Mouse (Mus musculus): ENCODE results near the gene Nav2. TPM values are rescaled to one million over a fixed set of nuclear protein-coding genes. Genes with fewer than 3 reads are reported as not detected.

The Nav2 gene
- total and polyA plus RNA-seq, 3 experiments = under 0.01 TPM; not detected in 2

GRCm38 (mm10) chr7:48961501-48961900, 53.0 kb downstream of the Nav2 start:
- dilution Hi-C loops (cut with MboI; ENCODE audit: extremely low pct_ligation_motif_present, extremely low pct_unique_long_range_greater_than_20kb, low sequenced_read_pairs) (no loop called here), in situ Hi-C loops (cut with MboI; ENCODE audit: low pct_ligation_motif_present, low pct_unique_long_range_greater_than_20kb, low sequenced_read_pairs) (loop anchor here (25.0 kb wide), 1 partner anchor 151 kb away; no protein-coding TSS in a partner anchor)
- Histone ChIP-seq H3K4me2 (ENCODE audit: insufficient read depth, low read depth, poor library complexity, severe bottlenecking) (no peak overlapping the region), H3K4me3 (replicated peaks in 1 of 3; ENCODE audit: low read depth in 2 of 3, low read length in 2 of 3, poor library complexity in 1 of 3) (no peak overlapping the region), H3K27ac (ENCODE audit: insufficient read depth, low read depth) (no peak overlapping the region), H3K27me3 (replicated peaks) (peaks cover 94% of the 10 kb centered on the region), H3K36me3 (replicated peaks in 1 of 2; ENCODE audit: control insufficient read depth in 1 of 2, insufficient read depth in 1 of 2, low read length in 1 of 2) (no peaks in the 10 kb centered on the region), H3K9me3 (replicated peaks; ENCODE audit: low read length) (no peaks in the 10 kb centered on the region), H3K9ac (ENCODE audit: insufficient read depth, low read depth) (no peak overlapping the region), H3K79me2 (replicated peaks; ENCODE audit: control insufficient read depth, extremely low read depth, insufficient read depth, poor library complexity, severe bottlenecking) (no peaks in the 10 kb centered on the region), H3K4me1 (ENCODE audit: control insufficient read depth in 1 of 2, insufficient read depth in 2 of 2) (no peaks in the 10 kb centered on the region)
- no peak for DNase-seq (ENCODE audit: extremely low read depth)
- TF ChIP-seq NRF1 (IDR thresholded peaks at IDR 0.05; ENCODE audit: low read depth, low read length) = no peak
- TF ChIP-seq POLR2A (IDR thresholded peaks at IDR 0.05; ENCODE audit: low read depth, low read length) = no peak
- no peak for TF ChIP-seq IRF4 (IDR thresholded peaks at IDR 0.05; ENCODE audit: low read depth, low read length)
- TF ChIP-seq ZNF384 (IDR thresholded peaks at IDR 0.05; ENCODE audit: low read depth, low read length) = no peak
- no peak for TF ChIP-seq USF1 (IDR thresholded peaks at IDR 0.05; ENCODE audit: low read depth, low read length)
- no peak for TF ChIP-seq JUN (IDR thresholded peaks at IDR 0.05; ENCODE audit: insufficient read depth, low read depth, low read length)
- no peak for TF ChIP-seq MEF2A (IDR thresholded peaks at IDR 0.05; ENCODE audit: borderline replicate concordance, low read depth, low read length)

DNA sequence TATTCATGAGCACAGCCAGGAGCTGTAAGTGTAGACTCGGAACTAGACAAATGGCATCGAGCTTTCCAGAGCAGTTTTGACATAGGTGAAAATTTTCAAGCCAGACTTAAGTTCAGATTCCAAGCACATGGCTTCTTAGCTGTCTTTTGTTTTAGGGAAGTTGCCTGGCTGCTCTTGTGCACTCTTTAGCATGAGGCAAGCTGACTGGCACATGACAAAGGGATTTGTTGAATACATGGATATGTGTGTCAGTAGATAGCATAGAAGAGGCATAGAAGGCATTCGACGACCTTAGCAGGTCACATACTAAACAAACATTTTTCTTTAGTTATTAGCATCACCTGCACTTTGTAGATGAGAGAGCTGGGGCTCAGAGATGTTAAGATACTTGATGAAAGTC, 53.4 kb downstream of the Nav2 start:
- DNase-seq (ENCODE audit: extremely low read depth) = no peak
- H3K27me3 ChIP-seq (replicated peaks) = peaks cover 94% of the 10 kb centered on the region
- no peaks in the 10 kb centered on the region for H3K4me1 ChIP-seq (ENCODE audit: control insufficient read depth in 1 of 2, insufficient read depth in 2 of 2)
- H3K79me2 ChIP-seq (replicated peaks; ENCODE audit: control insufficient read depth, extremely low read depth, insufficient read depth, poor library complexity, severe bottlenecking) = no peaks in the 10 kb centered on the region
- H3K9ac ChIP-seq (ENCODE audit: insufficient read depth, low read depth) = no peak overlapping the region
- dilution Hi-C loops (cut with MboI; ENCODE audit: extremely low pct_ligation_motif_present, extremely low pct_unique_long_range_greater_than_20kb, low sequenced_read_pairs) = no loop called here
- no peak overlapping the region for H3K27ac ChIP-seq (ENCODE audit: insufficient read depth, low read depth)
- in situ Hi-C loops (cut with MboI; ENCODE audit: low pct_ligation_motif_present, low pct_unique_long_range_greater_than_20kb, low sequenced_read_pairs) = loop anchor here (25.0 kb wide), 1 partner anchor 150 kb away; no protein-coding TSS in a partner anchor
- no peaks in the 10 kb centered on the region for H3K36me3 ChIP-seq (replicated peaks in 1 of 2; ENCODE audit: control insufficient read depth in 1 of 2, insufficient read depth in 1 of 2, low read length in 1 of 2)
- H3K4me2 ChIP-seq (ENCODE audit: insufficient read depth, low read depth, poor library complexity, severe bottlenecking) = no peak overlapping the region
- H3K4me3 ChIP-seq (replicated peaks in 1 of 3; ENCODE audit: low read depth in 2 of 3, low read length in 2 of 3, poor library complexity in 1 of 3) = no peak overlapping the region
- TF ChIP-seq UBTF (IDR thresholded peaks at IDR 0.05; ENCODE audit: low read depth, low read length) (no peak), ETS1 (conservative IDR thresholded peaks at IDR 0.05; ENCODE audit: low read depth, low read length) (no peak), ELF1 (IDR thresholded peaks at IDR 0.05; ENCODE audit: low read depth, low read length) (no peak), E2F4 (IDR thresholded peaks at IDR 0.05; ENCODE audit: insufficient replicate concordance, low read depth, low read length) (no peak), NELFE (IDR thresholded peaks at IDR 0.05; ENCODE audit: low read depth, low read length) (no peak), EP300 (IDR thresholded peaks at IDR 0.05; ENCODE audit: low read length) (no peak)
- no peaks in the 10 kb centered on the region for H3K9me3 ChIP-seq (replicated peaks; ENCODE audit: low read length)

GRCm38 (mm10) chr7:48963112-48963511, 54.6 kb downstream of the Nav2 start:
- dilution Hi-C loops (cut with MboI; ENCODE audit: extremely low pct_ligation_motif_present, extremely low pct_unique_long_range_greater_than_20kb, low sequenced_read_pairs) (no loop called here), in situ Hi-C loops (cut with MboI; ENCODE audit: low pct_ligation_motif_present, low pct_unique_long_range_greater_than_20kb, low sequenced_read_pairs) (loop anchor here (25.0 kb wide), 1 partner anchor 149 kb away; no protein-coding TSS in a partner anchor)
- Histone ChIP-seq H3K36me3 (replicated peaks in 1 of 2; ENCODE audit: control insufficient read depth in 1 of 2, insufficient read depth in 1 of 2, low read length in 1 of 2) (no peaks in the 10 kb centered on the region), H3K4me1 (ENCODE audit: control insufficient read depth in 1 of 2, insufficient read depth in 2 of 2) (no peaks in the 10 kb centered on the region), H3K27me3 (replicated peaks) (peaks cover 94% of the 10 kb centered on the region), H3K79me2 (replicated peaks; ENCODE audit: control insufficient read depth, extremely low read depth, insufficient read depth, poor library complexity, severe bottlenecking) (no peaks in the 10 kb centered on the region), H3K9ac (ENCODE audit: insufficient read depth, low read depth) (no peak overlapping the region), H3K27ac (ENCODE audit: insufficient read depth, low read depth) (no peak overlapping the region), H3K9me3 (replicated peaks; ENCODE audit: low read length) (no peaks in the 10 kb centered on the region), H3K4me2 (ENCODE audit: insufficient read depth, low read depth, poor library complexity, severe bottlenecking) (no peak overlapping the region), H3K4me3 (replicated peaks in 1 of 3; ENCODE audit: low read depth in 2 of 3, low read length in 2 of 3, poor library complexity in 1 of 3) (no peak overlapping the region)
- TF ChIP-seq ZKSCAN1 (IDR thresholded peaks at IDR 0.05; ENCODE audit: borderline replicate concordance, low read depth, low read length) (no peak), CTCF (conservative IDR thresholded peaks at IDR 0.05 in 1 of 2, IDR thresholded peaks at IDR 0.05 in 1 of 2; ENCODE audit: low read depth in 2 of 2, low read length in 2 of 2) (0 out of 4 replicates have a peak, but pooled peaks of 1 of the 2 experiments have one; percentile 4)
- DNase-seq (ENCODE audit: extremely low read depth) = peak; percentile 3
